Mouse (Mus musculus): Measurements from ENCODE around the gene Ube2k.

DNA sequence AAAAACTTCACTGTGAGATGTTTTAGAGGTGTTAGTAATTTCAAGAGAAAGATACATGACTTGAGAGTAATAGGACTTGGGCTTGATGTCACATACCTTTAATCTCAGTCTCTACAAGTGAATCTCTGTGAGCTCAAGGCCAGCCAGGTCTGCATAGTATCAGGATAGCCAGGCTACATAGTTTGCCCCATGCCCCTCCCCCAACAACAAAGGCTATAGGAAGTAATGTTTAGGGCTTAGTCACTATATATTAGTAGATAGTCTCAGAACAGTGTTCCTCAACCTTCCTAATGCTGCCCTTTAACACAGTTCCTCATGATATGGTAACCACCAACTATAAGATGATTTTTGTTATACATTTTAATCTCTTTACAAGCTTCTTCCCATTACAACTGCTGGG is 20.1 kb downstream of the Ube2k start:
- TF ChIP-seq POLR2A (IDR thresholded peaks at IDR 0.05; ENCODE audit: control insufficient read depth, low read depth, low read length) (no peak), CTCF (IDR thresholded peaks at IDR 0.05; ENCODE audit: control insufficient read depth, insufficient read depth, insufficient replicate concordance, low read depth, low read length) (no peak)
